Mouse (Mus musculus): ENCODE data around the gene Trim50.
A peak's percentile ranks its signal among the peaks of the same experiment; 100 is the strongest.
"Not testable (repeated sequence)": the region's sequence is repeated elsewhere in the genome, so short reads cannot be mapped to it uniquely, and the experiment has no call there.

Trim50 gene

DNA sequence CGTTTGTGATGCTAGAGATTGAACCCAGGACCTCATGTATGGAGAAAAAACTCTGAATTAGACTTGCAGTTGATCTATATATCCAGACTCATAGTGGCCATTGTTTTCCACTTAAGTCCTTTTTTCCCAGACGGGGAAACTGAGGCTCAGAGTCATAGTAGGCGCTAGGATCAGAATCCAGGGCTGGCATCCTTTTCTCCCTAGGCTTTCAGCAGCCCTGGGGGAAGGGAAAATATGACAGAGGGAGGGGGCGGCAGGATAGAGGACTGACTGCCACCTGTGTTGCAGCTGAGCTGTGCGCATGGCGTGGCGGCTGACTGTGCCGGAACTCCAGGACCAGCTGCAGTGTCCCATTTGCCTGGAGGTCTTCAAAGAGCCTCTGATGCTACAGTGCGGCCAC is at the start of gene Trim50:
Gene Trim50, plus strand, starts transcription at position 301 of the 400 bp plus-strand sequence.
- DNase-seq, result no peak

DNA sequence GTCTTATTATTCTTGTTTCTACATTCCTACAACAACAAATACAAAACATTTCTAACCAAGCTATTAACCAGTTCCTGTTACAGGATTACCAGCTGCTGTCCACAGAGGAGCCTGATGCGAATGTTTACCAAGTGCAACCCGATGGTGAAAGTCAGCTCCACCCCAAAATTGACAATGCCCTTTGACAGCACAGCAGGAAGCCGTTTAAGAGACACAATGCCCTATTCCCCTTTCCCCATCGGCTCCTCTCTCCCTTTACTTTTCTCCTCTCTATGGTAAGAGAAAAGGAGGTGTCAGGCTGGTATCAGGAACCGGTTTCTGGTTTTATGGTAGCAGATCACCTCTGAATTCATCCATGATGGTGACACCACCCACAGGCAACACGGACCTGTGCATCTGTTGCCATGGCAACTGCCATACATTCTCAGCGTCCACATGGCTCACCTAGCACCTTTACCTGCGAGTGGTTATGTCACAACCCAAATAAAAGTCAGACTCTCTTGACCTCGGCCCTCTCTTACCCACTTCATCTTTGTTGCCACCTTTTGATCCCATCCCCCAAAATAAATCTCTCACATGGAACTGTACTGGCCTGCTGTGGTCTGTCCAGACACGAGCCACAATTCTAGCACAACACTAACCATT is 46.7 kb upstream of the Trim50 start:
- no peak for DNase-seq

DNA sequence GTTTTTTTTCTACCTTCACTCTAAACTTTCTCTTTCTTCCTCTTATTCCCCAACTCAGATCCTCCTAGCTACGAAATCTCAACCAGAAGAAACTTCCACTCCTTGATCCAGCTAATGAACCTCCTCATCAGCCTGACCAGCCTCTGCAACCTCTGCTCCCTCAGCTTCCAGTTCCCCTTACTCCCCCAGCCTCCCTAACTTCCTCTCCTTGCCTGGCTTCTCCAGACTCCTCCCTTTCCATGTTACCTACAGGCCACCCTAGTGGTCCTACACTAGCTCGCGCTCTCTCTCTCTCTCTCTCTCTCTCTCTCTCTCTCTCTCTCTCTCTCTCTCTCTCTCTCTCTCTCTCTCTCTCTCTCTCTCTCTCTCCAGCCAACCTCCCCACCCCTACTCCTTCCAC is 36.9 kb upstream of the Trim50 start:
- DNase-seq, result no peak

DNA sequence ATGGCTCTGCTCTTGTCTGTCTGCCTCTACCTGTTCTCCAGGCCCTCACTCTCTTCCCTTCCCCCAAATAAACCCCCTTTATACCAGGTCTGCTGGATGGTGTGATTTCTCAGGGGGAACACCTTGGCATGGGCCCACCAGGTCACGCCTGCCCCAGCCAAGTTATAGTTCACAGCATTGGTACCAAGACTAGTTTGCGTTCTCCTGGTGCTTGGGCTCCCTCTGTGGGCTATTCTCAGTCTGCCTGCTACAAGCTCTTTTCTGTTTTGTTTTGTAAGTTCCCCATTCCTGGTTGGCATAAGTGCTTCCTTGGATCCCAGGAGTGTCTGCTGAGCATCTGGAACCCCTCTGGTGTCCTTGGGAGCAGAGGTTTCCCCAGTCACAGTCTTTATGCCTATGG is 33.2 kb upstream of the Trim50 start:
- DNase-seq, result no peak

DNA sequence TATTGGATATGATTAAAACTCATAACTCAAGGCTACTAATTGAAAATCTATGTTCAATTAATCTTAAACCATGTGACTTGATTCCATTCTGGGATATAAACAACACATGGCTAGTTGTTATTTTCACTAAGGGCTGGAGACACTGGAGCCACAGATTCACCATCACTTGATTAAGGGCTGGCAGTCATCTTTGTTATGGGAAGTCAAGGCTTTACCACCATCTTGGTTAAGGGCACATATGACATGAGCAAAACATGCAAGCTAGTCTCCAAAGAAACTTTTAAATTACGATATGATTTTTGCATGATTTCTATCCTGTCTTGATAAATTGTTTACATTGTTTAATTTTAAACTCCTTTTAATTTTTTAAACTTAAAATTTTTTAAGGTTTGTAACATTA is 30.9 kb upstream of the Trim50 start:
- DNase-seq, result no peak

DNA sequence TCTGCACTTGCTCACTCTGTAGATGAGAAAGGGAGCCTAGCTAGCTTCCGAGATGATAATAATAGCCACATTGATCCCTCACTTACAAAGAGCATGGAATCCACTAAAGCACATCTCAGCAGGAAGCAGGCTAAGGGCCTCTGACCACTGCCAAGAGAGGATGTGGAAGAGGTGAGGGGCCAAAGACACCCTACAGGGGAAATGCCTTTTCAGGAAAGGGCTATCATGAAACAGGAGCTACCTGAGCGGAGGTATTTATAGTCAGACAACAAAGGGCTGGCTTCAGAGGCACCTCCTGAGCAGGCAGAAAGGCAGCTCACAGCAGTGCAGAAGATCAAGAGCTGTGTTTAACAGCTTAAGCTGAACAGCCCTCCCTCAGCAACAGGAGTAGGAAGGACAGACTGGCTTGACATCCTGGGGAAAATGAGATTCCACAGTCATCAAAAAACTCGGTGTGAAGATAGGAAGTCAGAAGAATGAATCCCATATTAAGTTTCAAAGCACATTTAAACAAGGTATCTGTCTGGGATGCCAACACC is 26.9 kb upstream of the Trim50 start:
- no peak for DNase-seq

DNA sequence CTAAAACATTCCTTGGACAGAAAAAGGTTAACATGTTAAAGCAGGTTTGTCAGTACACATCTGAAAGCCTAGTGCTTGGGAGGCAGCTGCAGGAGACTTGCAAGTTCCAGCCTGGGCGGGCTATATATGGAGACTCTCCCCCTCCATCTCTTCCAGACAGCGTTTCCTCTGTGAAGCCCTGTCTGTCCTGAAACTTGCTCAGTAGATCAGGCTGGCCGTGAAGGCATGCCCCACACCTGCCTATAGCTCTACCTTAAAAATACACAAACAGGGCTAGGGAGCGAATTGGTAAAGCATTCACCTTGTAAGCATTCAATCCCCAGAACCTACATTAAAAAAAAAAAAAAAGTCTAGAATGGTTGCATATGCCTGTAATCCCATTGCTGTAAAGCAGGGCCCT is 23.6 kb upstream of the Trim50 start:
- no peak for DNase-seq

DNA sequence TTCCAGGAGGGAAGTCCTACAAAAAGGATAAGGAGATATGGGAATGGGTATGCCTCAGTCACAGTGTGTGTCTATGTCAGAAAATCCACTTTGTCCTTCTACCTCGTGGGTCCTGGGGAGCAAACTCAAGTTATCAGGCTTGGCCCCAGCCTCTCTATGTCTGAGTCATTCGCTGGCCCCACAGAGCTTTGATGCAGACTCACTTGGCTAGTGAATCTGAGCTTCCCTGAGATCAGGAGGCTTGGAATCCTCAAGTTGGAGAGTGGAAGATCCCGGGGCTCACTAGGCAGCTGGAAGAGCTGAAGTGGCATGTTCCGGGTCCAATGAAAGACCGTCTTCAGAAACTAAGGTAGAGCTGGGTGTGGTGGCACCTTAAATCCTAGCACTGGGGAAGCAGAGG is 22.9 kb upstream of the Trim50 start:
- no peak for DNase-seq

DNA sequence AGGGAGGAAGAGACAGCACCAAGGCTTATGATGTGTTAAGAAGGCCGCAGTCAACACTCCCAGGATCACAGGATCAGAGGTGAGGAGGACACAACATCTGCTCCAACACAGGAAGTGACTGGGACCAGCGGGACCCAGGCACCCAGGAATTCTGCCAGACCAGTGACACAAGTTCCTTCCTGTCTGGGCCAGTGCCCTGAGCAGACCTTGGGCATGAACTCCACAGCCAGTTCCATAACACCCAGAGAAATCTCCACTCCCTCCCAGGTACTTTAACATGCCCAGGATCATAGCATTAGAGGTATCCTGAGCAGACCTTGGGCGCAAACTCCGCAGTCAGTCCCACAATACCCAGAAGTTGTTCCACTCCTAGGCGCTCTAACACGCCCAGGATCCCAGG is 21.9 kb upstream of the Trim50 start:
- DNase-seq, result no peak

DNA sequence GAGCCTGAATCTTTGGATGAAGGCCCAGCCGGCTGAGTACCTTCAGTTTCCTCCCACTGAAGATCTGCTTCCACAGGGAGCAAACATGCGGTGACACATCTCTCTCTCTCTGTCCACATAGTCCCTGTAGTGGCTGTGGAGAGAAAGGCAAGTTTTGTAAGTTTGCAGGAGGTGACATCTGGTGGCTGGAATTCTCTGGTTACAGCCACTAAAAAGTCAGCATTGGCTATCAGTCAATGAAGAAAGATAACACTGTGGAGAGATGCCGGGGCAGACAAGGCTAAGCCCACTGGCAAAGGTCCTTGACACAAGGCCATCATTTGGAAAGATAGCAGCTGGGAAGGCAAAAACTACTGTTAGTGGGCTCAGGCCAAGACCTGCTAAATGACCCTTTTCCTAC is 15.5 kb upstream of the Trim50 start:
- DNase-seq, result peak; percentile 17 to 35

DNA sequence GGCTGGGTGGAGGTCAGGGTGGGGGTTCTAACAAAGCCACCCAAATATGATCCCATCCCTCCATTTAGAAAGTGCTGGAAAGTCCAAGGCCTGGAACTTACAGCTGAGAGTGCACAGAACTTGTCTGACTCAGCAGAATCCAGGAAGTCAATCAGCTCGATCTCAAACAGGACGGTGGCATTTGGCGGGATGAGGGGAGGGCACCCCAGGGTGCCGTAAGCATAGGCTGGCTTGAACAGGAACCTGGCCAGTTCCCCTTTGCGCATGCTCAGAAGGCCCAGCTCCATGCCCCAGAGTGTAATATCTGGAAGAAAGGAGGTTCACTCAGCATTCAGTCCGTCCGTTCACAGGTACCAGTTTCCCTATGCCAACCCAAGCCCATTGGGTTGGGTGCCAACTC is 7.1 kb upstream of the Trim50 start:
- peak; percentile 8 to 42 for DNase-seq

DNA sequence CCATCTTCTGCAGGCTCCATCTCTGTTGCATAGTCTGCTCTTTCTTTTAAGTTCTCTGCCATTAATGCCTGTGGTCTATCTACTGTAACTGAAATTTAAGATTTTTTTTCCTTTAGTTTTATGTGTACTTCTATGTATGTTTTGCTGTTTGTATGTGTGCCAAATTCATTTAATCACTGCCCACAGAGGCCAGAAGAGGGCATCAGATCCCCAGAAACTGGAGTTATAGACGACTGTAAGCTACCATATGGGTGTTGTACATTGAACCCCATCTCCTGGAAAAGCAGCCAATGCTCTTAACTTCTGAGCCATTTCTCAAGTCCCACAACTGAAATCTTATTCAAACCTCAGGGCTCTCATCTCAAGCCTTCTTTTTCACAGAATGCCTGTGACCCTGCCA is 6.7 kb upstream of the Trim50 start:
- no peak for DNase-seq

DNA sequence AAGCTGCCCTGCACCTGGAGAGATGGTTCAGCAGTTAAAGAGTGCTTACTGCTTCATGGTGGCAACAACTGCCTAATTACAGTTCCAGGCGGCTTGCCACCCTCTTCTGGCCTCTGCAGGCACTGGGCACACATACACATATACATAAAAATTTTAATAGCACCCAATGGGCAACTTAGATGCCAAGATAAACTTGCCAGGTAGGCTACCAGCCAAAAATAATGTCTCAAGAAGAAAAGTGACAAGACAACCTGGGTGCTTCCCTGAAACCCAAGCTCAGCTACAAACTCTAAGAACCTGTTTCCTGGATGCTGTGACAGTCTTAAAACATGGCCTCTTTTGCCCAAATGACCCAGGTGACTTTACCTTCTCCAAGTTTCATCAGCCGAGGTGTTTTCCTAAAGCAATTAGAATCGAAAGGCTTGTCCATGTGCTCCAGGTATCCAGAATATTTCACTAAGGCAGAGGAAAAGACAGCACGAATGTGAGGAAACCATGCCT is 5.5 kb upstream of the Trim50 start:
- peak in 1 of 2 experiments; percentile 19 for DNase-seq

DNA sequence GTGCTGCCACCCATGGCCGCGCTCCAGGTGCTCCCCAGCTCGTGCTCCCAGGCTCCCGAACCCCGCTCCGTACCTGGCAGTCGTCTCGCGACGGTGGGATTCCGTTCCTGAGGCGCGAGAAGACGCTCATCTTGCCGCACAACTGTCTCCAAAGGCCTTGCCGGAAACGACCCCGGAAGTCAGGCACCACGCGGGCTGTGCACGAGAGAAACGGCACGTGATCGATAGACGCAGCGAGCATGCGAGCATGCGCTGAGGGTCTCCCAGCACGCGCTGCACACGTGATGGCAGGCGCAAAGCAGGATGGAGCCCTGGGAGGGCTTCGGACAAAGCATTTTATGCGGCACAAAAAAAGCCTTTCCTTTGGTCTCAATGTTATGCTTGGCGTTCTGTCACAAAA is 3.2 kb upstream of the Trim50 start, which contains the start of gene Fkbp6:
Gene Fkbp6, minus strand, starts transcription at position 183 of the 400 bp plus-strand sequence.
- peak in 1 of 2 experiments; percentile 28 for DNase-seq

DNA sequence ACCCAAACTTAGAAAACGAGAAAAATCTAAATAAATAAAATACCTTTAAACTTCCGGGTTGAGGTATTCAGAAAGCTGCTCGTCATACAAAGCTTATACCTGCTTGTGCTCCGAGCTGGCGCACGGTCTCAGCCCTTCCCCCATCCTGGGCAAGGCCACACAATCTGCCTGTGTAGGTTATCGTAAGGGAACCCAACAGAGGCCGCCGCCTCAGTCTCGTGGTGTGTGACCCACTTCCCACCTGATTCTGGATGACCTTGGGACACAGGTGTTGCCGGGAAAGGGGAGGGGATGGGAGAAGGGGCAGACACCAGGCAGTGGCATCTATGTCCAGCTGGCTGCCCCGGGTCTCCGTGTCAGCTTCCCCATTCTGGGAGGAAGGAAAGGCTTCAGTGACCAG is 1.5 kb upstream of the Trim50 start:
- DNase-seq, result peak in 1 of 2 experiments; percentile 18

DNA sequence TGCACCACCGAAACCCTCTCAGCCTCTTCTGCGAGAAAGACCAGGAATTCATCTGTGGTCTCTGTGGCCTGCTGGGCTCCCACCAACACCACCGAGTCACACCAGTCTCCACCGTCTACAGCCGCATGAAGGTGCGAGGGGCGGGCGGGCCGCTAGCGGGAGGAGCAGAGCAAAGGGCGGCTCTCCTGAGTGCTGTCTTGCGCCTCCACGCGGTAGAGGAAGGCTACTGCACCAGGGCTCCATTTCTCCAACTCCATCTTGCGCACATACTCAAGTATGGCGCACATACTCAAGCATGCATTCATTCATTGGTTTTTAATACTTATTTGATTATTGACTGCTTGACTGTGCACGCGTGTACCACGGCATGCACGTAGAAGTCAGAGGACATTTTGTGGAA is 469 bp downstream of the Trim50 start:
- DNase-seq, result peak in 1 of 2 experiments; percentile 24

DNA sequence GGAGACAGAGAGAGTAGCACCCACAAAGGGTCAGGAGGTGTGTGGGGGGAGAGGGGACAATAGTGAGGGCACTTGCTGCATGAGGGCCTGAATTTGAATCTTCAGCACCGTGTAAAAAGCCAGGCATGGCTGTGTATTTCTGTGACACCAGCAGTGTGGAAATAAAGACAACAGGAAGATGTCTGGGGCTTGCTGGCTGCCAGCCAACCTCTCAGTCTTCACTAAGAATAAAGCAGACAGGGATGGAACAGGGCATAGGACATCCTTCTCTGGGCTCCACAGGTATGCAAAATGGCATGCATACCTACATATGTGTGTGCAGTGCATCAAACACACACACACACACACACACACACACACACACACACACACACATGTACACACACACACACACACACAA is 3.0 kb downstream of the Trim50 start:
- DNase-seq, result peak in 1 of 2 experiments; percentile 25

DNA sequence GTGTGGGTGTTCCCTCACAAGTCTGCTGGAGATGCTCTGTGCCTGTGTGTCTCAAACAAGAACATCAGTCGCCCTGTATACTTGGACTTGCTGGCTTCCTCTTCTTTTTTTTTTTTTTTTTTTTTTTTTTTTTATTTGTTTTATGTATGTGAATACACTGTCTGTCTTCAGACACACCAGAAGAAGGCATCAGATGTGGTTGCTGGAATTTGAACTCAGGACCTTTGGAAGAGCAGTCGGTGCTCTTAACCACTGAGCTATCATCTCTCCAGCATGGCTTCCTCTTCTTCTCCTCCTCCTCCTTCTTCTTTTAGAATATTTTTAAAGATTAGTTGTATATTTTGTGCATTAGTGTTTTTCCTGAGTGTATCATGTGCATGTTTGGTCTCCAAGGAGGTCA is 4.5 kb downstream of the Trim50 start:
- peak; percentile 51 to 75 for DNase-seq

DNA sequence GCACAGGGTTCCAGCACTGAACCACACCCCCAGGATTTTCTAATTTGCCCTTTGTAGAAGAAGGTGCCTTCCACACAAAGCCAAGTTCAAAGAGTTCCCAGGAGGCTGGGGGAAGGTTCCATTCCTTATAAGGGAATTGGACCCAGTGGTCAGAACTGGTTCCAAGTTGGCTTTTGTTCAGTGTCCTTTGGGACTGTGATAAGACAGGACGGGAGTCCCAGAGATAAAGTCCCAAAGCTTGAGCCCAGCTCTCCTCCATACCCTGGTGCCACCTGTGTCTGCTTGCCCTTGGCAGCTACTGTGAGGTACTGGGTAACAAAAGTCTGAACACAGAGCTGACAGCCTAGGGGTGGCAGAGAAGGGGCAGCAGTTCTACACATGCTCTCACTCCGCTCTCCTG is 6.7 kb downstream of the Trim50 start:
- DNase-seq, result no peak

DNA sequence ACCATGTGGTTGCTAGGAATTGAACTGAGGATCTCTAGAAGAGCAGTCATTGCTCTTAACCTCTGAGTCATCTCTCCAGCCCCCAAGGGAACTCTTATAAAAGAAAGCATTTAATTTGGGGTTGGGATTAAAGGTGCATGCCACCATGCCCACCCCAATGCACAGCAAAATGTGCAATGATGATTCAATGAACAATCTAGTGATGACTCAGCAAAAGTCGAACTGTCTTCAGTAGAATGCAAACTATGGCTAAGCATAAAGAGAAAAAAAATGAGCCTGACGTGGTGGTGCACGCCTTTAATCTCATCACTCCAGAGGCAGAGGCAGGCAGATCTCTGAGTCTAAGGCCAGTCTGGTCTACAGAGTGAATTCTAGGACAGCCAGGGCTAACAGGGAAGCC is 9.5 kb downstream of the Trim50 start:
- no peak for DNase-seq

DNA sequence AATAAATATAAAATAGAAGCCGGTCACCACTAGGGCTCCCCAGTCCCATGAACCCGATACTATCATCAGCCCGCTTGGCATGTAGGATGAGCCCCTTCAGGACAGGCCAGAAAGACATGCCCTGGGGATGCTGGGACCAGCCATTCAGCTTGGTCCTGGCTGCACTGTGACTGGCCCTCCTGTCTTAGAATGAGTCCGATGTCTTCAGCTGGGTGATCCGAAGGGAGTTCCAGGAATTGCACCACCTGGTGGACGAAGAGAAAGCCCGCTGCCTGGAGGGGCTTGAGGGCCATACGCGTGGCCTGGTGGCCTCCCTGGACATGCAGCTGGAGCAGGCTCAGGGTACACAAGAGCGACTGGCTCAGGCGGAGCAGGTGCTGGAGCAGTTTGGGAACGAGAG is 10.4 kb downstream of the Trim50 start:
- peak in 1 of 2 experiments; percentile 35 for DNase-seq

DNA sequence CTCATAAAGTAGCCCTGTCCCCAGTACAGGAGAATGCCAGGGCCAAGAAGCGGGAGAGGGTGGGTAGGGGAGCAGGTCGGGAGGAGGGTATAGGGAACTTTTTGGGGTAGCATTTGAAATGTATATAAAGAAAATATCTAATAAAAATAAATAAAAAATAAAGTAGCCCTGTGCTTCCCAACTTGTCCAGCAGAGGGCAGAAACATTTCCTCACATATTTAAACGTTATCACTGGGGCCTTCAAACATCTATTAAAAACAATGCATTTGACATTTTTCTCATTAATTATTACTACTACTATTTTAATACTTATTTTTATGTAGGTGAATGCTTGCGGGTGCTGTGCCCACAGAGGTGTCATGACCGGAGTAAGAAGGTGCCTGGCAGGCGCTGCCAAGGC is 14.7 kb downstream of the Trim50 start:
- DNase-seq, result peak; percentile 28 to 40

DNA sequence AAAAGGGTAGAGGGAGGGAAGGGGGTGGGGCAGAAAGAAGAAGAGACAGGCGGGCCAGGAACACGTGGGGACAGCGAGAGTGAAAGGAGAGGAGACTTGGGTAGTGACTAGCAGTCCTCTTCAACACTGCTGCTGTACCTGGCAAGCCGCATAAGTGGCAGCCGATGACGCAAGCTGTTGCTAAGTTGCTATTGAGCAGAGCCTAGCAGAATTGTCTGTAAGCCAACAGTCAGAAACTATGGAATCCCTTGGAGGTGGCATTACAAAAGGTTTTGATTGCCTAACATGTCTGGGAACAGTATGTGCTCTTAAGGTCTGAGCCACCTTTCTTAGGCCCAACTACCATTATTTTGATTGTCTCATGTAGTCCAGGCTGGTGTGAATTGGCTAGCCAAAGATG is 15.2 kb downstream of the Trim50 start:
- DNase-seq, result no peak

DNA sequence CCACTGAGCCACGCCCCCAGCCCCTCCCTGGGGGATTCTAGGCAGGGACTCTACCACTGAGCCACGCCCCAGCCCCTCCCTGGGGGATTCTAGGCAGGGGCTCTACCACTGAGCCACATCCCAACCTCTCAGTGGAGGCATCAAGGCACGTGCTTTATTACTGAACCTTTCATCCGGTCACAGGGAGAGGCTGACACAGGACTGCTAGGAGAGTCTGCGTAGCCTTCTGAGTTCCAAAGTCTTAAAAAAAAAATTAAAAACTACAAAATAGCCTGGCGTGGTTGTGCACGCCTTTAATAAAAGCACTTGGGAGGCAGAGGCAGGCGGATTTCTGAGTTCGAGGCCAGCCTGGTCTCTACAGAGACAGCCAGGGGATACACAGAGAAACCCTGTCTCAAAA is 16.1 kb downstream of the Trim50 start:
- DNase-seq, result not testable (repeated sequence)

All from kidney, postnatal 25 days (tissue).